Mouse (Mus musculus) hindbrain, embryonic 16.5 days (tissue): ENCODE measurements around the gene Pla2g2f. TPM values are rescaled to one million over a fixed set of nuclear protein-coding genes. Genes with fewer than 3 reads are reported as not detected.

Experiments used
- ATAC-seq: fragments of 200-750 bp; cut with Nextera tagmentation; 2 replicates; pipeline ENCODE4 v1.8.0; 2017; ENCODE audit warnings: moderate TSS enrichment, moderate library complexity
- H3K27ac ChIP-seq: fragments of 300-500 bp; sonication (generic); 2 replicates; pipeline ENCODE4 v1.5.1; 2014; ENCODE audit warnings: low read depth, mild to moderate bottlenecking, control low read depth, low read length, moderate library complexity
- H3K27me3 ChIP-seq: fragments of 300-500 bp; sonication (generic); replicated peaks from 2 replicates; pipeline ENCODE4 v1.6.1; 2014; ENCODE audit warnings: low read length; ENCODE audit not compliant: control insufficient read depth, insufficient read depth
- H3K36me3 ChIP-seq: fragments of 300-500 bp; sonication (generic); 2 replicates; pipeline ENCODE4 v1.6.1; 2014; ENCODE audit warnings: mild to moderate bottlenecking, low read length, moderate library complexity, mixed read lengths; ENCODE audit not compliant: control insufficient read depth, insufficient read depth
- H3K4me1 ChIP-seq: fragments of 300-500 bp; sonication (generic); 2 replicates; pipeline ENCODE4 v1.6.1; 2014; ENCODE audit warnings: low read depth, low read length; ENCODE audit not compliant: control insufficient read depth, insufficient read depth
- H3K4me2 ChIP-seq: fragments of 300-500 bp; sonication (generic); 2 replicates; pipeline ENCODE4 v1.6.1; 2014; ENCODE audit warnings: mild to moderate bottlenecking, low read length, control low read depth, moderate library complexity
- H3K4me3 ChIP-seq: fragments of 300-500 bp; sonication (generic); 2 replicates; pipeline ENCODE4 v1.5.1; 2014; ENCODE audit warnings: mild to moderate bottlenecking, low read length, control low read depth, moderate library complexity
- H3K9ac ChIP-seq: fragments of 300-500 bp; sonication (generic); 2 replicates; pipeline ENCODE4 v1.6.1; 2014; ENCODE audit warnings: low read depth, mild to moderate bottlenecking, control low read depth, low read length, moderate library complexity
- H3K9me3 ChIP-seq: fragments of 300-500 bp; sonication (generic); 2 replicates; pipeline ENCODE4 v1.6.1; 2014; ENCODE audit warnings: mild to moderate bottlenecking, low read length, moderate library complexity; ENCODE audit not compliant: control insufficient read depth
- whole genome bisulfite sequencing: fragments of 180-500 bp; shearing (Covaris S2); extraction: QIAGEN DNeasy Blood & Tissue Kit; methylation state at CpG from one replicate; pipeline ENCODE4 v1.1.7; 2014; 5-methylcytosine and 5-hydroxymethylcytosine counted together
- polyA plus RNA-seq: library from polyadenylated mRNA; unstranded; fragments of >200 nt; fragmentation: Nextera tagmentation; extraction: Ambion mirVana; gene quantifications from 2 replicates; pipeline ENCODE4 v1.2.1, GENCODE M21; 2015

Gene Pla2g2f
- polyA plus RNA-seq, 1 experiment from 2014 or later = 0.06 TPM

DNA sequence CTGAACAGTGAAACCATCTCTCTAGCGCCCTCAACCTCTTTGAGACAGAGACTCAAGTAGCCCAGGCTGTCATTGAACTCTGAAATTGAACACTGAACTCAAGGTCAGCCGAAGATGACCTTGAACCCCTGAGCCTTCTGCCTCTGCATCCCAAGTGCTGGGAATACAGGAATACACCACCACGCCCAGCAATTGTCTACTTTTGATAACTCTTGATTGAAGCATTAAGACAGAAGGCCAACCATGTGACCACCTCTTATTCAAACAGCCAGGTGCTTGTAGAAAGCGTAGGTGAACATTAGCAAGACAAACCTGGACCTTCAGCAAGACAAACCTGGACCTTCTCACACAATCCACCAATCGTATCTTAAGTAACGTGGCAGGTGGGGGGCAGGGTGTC lies 36.9 kb upstream of the Pla2g2f start:
- H3K36me3 ChIP-seq = no peaks in the 10 kb centered on the region
- no peak overlapping the region for H3K9ac ChIP-seq
- H3K27me3 ChIP-seq = no peaks in the 10 kb centered on the region
- WGBS = 87% methylated on average over 6 of the region's 6 CpGs
- H3K4me3 ChIP-seq = no peak overlapping the region
- no peaks in the 10 kb centered on the region for H3K4me1 ChIP-seq
- no peak overlapping the region for H3K4me2 ChIP-seq
- H3K9me3 ChIP-seq = no peaks in the 10 kb centered on the region
- no peak overlapping the region for H3K27ac ChIP-seq
- no peak for ATAC-seq

DNA sequence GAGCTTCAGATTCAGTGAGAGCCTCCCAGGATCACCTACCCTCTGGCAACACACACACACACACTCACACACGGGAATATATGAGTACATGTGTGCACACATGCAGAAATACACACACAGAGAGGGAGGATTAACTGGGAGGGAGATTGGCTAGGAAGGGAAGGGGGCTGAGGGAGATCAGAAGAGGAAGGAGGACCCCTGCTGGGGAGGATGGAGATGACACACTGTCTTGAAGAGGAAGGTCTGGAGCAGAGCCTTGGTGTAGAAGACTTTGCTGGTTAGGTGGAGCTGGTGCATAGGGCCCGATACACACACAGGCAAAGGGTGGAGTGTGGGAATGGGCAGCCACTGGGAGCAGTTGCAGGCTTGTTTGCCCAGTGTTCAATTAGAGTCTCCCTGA lies 35.9 kb upstream of the Pla2g2f start:
- Histone ChIP-seq H3K9me3 (no peaks in the 10 kb centered on the region), H3K4me2 (no peak overlapping the region), H3K27me3 (no peaks in the 10 kb centered on the region), H3K4me3 (no peak overlapping the region), H3K4me1 (no peaks in the 10 kb centered on the region), H3K9ac (no peak overlapping the region), H3K36me3 (no peaks in the 10 kb centered on the region), H3K27ac (no peak overlapping the region)
- 76% methylated on average over 2 of the region's 2 CpGs for WGBS
- ATAC-seq = peak; percentile 42; the same call in 1 of the 2 replicates

DNA sequence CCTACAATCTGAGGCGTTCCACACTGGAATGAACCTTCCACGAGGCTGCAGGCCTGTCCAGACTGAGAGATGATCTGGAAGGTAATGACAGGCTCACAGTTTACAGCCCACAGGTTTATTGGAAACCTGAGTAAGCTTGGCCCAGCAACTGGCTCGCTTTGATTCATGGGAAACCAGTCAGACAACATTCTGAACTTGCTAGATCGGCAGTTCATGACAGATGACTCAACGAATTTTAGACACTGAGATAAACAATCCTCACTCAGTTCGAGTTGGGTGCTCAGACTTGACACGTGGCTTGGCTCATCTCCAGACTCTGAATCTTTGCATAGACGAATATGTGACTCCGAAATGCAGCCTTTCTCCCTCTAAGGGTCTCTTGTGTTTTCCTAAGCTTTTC lies 35.2 kb upstream of the Pla2g2f start:
- Histone ChIP-seq H3K4me3 (no peak overlapping the region), H3K27ac (no peak overlapping the region), H3K4me2 (no peak overlapping the region), H3K36me3 (no peaks in the 10 kb centered on the region), H3K9me3 (no peaks in the 10 kb centered on the region), H3K27me3 (no peaks in the 10 kb centered on the region), H3K9ac (no peak overlapping the region), H3K4me1 (no peaks in the 10 kb centered on the region)
- ATAC-seq = no peak
- WGBS = 70% methylated on average over 9 of the region's 9 CpGs

DNA sequence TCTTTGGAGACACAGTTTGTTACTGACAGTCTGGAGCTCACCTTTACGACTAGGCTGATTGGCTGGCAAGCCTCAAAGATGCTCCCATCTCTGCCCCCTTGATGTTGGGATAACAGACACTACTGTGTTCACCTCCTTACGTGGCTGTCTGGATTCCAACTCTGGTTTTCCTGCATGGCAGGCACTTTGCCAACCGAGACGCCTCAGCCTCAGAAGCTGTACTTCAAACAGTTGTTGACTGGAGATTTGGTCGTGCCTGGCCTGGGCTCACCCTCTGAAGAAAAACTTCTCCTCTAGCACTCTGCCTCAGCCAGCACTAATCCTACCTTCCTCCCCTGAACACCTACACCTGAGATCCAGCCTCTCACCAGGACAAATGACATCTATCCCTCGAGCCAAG lies 34.0 kb upstream of the Pla2g2f start:
- H3K27ac ChIP-seq = no peak overlapping the region
- no peaks in the 10 kb centered on the region for H3K9me3 ChIP-seq
- no peaks in the 10 kb centered on the region for H3K27me3 ChIP-seq
- H3K4me3 ChIP-seq = no peak overlapping the region
- H3K4me1 ChIP-seq = no peaks in the 10 kb centered on the region
- whole genome bisulfite sequencing = 65% methylated on average over 6 of the region's 6 CpGs
- ATAC-seq = no peak
- H3K4me2 ChIP-seq = no peak overlapping the region
- H3K9ac ChIP-seq = no peak overlapping the region
- no peaks in the 10 kb centered on the region for H3K36me3 ChIP-seq

DNA sequence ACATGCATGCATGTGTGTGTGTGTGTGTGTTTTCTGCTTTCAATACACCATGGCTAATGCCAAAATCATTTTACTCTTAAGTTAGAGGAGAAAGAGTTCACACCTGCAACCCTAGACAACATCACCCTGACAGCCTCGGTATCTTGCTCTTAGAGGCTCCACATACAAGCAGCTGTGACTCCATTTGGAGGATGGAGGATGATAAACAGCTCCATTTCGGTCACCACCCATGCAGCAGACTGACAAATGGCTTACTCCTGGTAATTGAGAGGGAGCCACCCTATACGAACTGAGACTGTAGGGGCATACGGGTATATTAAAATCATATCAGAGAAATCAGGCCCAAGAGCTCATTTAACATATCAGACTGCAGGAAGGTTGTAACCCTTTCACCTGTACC lies 31.0 kb upstream of the Pla2g2f start:
- Histone ChIP-seq H3K9ac (no peak overlapping the region), H3K36me3 (no peaks in the 10 kb centered on the region), H3K27me3 (no peaks in the 10 kb centered on the region), H3K27ac (no peak overlapping the region), H3K9me3 (no peaks in the 10 kb centered on the region), H3K4me3 (no peak overlapping the region), H3K4me2 (no peak overlapping the region), H3K4me1 (no peaks in the 10 kb centered on the region)
- no peak for ATAC-seq
- 86% methylated on average over 4 of the region's 4 CpGs for WGBS

DNA sequence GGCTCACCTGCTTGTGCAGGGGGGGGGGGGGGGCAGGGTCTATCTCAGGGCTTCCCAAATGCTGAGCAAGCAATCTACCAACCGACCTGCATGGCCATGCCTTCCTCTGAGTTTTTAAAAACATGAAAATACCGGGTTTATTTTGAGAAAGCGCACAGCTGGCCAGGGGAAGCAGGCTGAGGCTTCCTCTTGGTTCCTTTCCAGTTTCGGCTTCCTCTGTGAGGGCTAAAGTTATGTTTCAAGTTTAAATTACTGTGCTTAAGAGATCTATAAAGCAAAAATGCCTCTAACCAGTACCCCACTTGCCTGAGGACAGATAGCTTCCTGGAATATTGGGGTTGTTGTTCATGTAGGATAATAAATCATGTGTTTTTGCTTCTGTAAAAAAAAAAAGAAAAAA lies 28.7 kb upstream of the Pla2g2f start:
- no peak overlapping the region for H3K9ac ChIP-seq
- H3K27me3 ChIP-seq = no peaks in the 10 kb centered on the region
- H3K36me3 ChIP-seq = no peaks in the 10 kb centered on the region
- H3K4me1 ChIP-seq = no peaks in the 10 kb centered on the region
- H3K9me3 ChIP-seq = no peaks in the 10 kb centered on the region
- ATAC-seq = no peak
- 70% methylated on average over 4 of the region's 4 CpGs for WGBS
- H3K4me2 ChIP-seq = no peak overlapping the region
- no peak overlapping the region for H3K27ac ChIP-seq
- H3K4me3 ChIP-seq = no peak overlapping the region

DNA sequence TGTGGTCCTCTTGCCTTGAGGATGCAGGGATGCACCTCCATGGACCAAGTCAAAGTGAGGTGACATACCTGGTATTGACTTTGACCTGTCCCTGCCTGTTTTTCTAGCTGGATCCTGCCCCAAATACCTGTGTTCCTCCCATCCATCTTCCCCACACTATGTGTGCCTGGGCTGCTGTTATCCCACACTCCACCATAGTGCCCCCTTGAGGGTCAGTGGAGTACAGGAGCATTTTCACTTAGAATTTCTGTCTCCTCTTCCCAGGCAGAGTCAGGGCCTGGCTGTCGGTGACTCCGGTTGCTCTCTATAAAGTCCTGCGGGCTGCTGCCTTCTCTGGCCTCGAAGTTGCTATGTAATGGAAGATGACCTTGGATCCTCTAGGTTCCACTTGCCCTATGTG lies 28.3 kb upstream of the Pla2g2f start:
- WGBS = 62% methylated on average over 4 of the region's 4 CpGs
- ATAC-seq = no peak
- Histone ChIP-seq H3K27me3 (no peaks in the 10 kb centered on the region), H3K4me2 (no peak overlapping the region), H3K27ac (no peak overlapping the region), H3K4me3 (no peak overlapping the region), H3K36me3 (no peaks in the 10 kb centered on the region), H3K9me3 (no peaks in the 10 kb centered on the region), H3K9ac (no peak overlapping the region), H3K4me1 (no peaks in the 10 kb centered on the region)

DNA sequence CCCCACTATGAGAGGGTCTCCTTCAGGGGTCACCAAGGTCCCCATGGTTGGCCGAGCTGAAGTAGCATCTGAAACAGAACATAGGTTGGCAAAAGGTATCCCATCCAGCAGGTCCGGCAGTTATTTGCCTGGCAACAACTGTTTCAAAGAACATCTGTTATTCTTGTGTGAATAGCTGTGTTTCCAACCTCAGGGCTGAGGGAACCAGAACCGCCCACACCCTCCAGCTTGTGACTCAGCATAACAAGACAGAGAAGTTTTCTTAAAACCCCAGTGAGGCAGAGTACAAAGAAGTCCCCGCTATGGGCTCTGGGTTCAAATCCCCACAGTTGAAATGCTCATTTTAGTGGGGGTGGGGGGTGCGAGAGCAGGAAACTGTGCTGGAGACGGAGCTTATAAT lies 24.7 kb upstream of the Pla2g2f start:
- Histone ChIP-seq H3K27ac (no peak overlapping the region), H3K36me3 (no peaks in the 10 kb centered on the region), H3K4me2 (no peak overlapping the region), H3K9ac (no peak overlapping the region), H3K9me3 (no peaks in the 10 kb centered on the region), H3K4me3 (no peak overlapping the region), H3K27me3 (no peaks in the 10 kb centered on the region), H3K4me1 (peaks cover 2% of the 10 kb centered on the region; the same call in 1 of the 2 replicates)
- no peak for ATAC-seq
- 83% methylated on average over 6 of the region's 6 CpGs for WGBS

DNA sequence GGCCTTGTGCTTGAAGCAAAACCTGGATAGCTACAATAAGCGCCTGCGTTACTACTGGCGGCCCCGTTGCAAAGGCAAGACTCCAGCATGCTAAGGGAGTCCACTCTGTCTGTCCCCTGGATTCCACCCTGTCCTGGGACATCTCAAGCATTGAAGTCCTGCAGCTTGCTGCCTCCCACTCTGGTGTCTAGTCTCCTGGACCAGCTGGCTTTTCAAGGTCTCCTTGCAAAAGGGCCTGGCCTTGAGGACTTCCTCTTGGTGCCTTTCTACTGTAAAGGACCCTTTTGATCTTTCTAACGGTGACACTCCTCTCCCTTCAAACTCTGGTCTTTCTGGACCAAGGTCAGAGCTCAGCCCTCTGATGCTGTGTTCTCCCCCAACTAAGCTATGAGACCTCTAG lies 22.9 kb upstream of the Pla2g2f start:
- Histone ChIP-seq H3K9ac (no peak overlapping the region), H3K4me3 (no peak overlapping the region), H3K36me3 (no peaks in the 10 kb centered on the region), H3K27me3 (no peaks in the 10 kb centered on the region), H3K4me1 (peaks cover 2% of the 10 kb centered on the region; the same call in 1 of the 2 replicates), H3K27ac (no peak overlapping the region), H3K4me2 (no peak overlapping the region), H3K9me3 (no peaks in the 10 kb centered on the region)
- no peak for ATAC-seq
- 91% methylated on average over 5 of the region's 5 CpGs for WGBS
